Mouse (Mus musculus) bone marrow, adult 2 months (tissue): ENCODE measurements at regions not wholly inside any gene's neighbourhood (a gene's known extent, or its start where the extent isn't known, plus 50 kb on each side); places are given as distances from the start of the nearest gene placed in this dataset.

ENCODE experiments used
- CTCF ChIP-seq: fragments of 200-500 bp; IDR thresholded peaks from 2 replicates; pipeline ENCODE4 v1.5.1; 2011; ENCODE audit warnings: low read length, control low read depth; ENCODE audit not compliant: control insufficient read depth, insufficient read depth
- POLR2A ChIP-seq: fragments of 200-500 bp; IDR thresholded peaks from 2 replicates; pipeline ENCODE4 v1.6.1; 2011; ENCODE audit warnings: low read depth, mild to moderate bottlenecking, control low read depth, low read length, borderline replicate concordance; ENCODE audit not compliant: control insufficient read depth

- TF ChIP-seq CTCF (no peak), POLR2A (no peak)
Measured at GRCm38 (mm10) chr2:117587381-117587780, 244.6 kb upstream of the Rasgrp1 start.
